Mouse (Mus musculus): ENCODE measurements at regions not wholly inside any gene's neighbourhood (a gene's known extent, or its start where the extent isn't known, plus 50 kb on each side); places are given as distances from the start of the nearest gene placed in this dataset.
A peak's percentile ranks its signal among the peaks of the same experiment; 100 is the strongest.

GRCm38 (mm10) chr1:61263466-61263865, 285.7 kb downstream of the Icos start:
- no peak for DNase-seq (ENCODE audit: low spot score in 2 of 2)

DNA sequence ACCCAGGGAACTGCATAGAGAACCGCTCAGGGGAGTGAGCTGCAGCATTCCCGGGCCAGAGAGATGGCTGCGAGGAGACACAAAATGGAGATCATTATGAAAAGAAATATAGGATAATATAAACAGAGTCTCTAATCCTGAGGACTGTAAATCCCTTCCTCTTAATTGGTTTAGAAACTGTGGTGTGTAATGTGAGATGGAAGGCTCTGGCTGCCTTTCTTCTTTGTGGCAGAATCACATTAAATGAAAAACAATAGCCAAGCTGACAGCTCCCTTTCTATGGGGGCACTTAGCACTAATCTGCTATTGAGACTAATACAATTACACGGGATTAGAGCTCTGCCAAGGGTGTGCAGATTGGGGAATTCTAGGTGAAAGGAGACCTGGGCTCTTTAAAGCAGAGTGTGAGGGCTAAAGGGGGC, 288.0 kb downstream of the Icos start:
- DNase-seq (ENCODE audit: low spot score in 2 of 2), result no peak

GRCm38 (mm10) chr1:61273843-61274242, 296.1 kb downstream of the Icos start:
- no peak for DNase-seq (ENCODE audit: low spot score in 2 of 2)

- DNase-seq (ENCODE audit: low spot score in 2 of 2), result no peak
These were observed 296.5 kb downstream of the Icos start for GRCm38 (mm10) chr1:61274244-61274643.

DNA sequence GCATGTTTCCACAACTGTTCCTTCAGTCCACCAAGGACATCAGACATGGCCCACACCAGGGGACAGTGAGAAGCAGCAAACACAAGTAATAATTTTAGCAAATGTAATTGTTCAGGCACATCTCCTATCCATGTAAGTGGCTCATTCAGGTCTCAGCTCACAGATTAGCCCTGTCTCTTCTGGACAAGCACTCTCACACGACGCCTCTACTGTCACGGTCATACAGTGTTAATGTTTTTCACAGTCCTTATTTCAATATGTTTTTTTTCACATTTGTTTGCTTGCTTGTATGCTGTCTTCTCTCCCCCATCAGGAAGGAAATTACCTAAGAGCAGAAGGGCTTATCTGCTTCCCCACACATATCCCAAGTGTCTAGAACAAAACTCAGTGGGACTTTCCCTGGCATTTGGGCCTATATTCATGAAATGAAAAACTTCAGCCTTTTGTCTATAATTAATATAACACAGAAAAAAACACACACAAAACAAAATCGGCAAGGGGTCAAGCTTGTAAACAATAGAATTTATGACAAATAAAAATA, 299.5 kb downstream of the Icos start:
- DNase-seq (ENCODE audit: low spot score in 2 of 2), result no peak

- no peak for DNase-seq (ENCODE audit: low spot score in 2 of 2)
These were observed 310.5 kb downstream of the Icos start for GRCm38 (mm10) chr1:61288185-61288584.

DNA sequence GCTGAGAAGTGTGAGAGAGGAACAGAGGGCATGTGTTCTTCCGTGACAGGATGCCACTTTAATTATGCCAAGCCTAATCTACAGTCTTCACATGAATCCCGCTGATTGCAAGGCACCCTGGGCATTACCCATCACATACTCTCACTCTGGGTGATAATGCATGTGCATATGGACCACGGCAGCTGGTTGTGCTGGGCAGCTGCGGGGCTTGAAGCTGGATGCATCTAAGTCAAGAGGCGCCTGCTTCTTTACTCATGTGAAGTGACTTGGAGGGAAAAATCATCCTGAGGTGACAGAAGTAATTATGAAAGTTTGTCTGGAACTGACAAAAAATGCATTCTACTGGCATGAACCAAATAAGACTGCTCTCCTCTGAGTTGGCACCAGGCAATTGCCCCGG, 311.2 kb downstream of the Icos start:
- DNase-seq (ENCODE audit: low spot score in 2 of 2), result no peak

- DNase-seq (ENCODE audit: low spot score in 2 of 2), result no peak
These were observed 311.8 kb downstream of the Icos start for GRCm38 (mm10) chr1:61289552-61289951.

GRCm38 (mm10) chr1:61293106-61293505, 315.4 kb downstream of the Icos start:
- DNase-seq (ENCODE audit: low spot score in 2 of 2), result no peak

GRCm38 (mm10) chr1:61295219-61295618, 317.5 kb downstream of the Icos start:
- DNase-seq (ENCODE audit: low spot score in 2 of 2), result no peak

GRCm38 (mm10) chr1:61296831-61297230, 319.1 kb downstream of the Icos start:
- DNase-seq (ENCODE audit: low spot score in 2 of 2), result no peak

DNA sequence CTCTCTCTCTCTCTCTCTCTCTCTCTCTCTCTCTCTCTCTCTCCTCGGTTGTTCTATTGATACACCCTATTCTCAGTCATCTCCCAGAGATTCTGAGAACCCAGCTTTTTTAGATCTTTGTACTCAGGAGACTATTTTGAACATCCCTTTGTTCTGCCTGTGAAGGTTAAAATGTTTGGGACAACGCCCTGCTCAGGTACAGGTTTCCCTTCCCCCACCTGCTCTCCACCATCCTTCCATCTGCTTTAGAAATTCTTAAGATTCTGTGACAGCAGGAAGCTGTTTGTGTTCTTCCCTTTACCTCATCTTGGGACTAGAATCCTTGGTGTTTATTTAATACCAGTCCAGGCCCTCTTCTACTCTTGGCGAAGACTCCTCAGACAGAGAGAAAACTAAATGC, 319.6 kb downstream of the Icos start:
- no peak for DNase-seq (ENCODE audit: low spot score in 2 of 2)

GRCm38 (mm10) chr1:61298064-61298463, 320.3 kb downstream of the Icos start:
- DNase-seq (ENCODE audit: low spot score in 2 of 2), result peak in 1 of 2 experiments; percentile 17

DNA sequence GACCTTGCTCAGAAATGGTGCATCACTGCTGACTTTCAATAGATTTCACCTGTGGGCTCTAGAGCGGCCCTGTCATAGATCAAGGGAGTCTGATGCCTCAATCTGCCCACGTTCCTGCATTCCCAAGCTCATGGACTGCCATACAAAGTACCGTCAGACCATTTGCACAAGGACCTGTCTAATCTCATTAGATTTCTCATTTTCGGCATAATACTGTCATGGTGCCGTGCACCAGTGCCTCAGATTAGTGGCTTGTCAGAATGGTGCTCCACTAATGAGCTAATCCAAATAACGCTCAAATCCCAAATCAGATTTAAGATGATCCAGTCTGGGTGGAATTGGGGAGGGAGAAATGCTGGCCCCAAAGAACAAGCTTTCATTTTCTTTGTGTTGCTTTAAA, 321.1 kb downstream of the Icos start:
- DNase-seq (ENCODE audit: low spot score in 2 of 2), result no peak

- no peak for DNase-seq (ENCODE audit: low spot score in 2 of 2)
These were observed 322.8 kb downstream of the Icos start for GRCm38 (mm10) chr1:61300491-61300890.

DNA sequence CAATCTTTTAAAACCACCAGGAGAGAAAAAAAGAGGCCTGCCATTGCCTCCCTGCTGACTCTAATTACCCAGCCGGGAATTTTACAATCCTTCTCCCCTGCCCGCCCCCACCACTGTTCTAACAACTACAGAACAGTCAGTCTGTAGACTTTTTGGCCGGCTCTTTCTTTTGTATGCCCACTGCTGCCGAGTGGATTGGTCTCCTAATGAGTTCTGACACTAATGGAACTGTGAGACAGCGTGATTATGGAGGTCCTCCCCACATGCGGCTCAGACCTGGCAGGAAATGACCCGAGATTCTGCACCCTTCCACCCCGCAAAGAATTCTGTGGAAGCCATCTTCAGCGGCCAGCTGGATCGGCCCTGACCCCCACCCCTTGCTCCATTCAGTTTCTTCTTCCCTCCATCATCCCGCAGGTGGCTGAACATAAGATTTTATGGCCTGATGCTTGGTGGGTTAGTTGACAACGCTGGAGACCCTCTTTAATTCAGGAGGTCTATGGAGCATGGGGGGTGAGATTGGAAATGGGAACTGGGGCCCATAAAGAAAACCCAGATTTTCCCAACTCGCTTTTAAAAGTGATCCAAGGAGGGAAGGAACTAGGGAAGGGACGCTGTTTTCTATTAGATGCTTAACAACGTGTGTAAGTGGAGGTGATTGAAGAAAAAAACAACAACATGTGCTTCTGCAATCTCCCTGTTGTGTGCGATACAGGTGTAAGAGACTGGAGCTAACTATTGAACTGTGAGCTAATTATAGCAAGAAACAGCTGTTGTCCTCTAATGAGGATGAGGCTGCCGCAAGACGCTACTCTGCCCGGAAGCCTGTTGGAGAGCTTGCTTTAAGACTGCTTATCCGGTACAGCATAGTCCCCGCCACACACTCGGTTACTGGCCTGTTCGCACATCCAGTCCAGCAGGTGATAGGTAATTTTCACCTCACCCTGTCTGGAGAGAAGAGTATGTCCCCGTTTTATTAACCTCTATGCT, 323.6 kb downstream of the Icos start:
- no peak for DNase-seq (ENCODE audit: low spot score in 2 of 2)

GRCm38 (mm10) chr1:61302570-61303071, 324.9 kb downstream of the Icos start:
- DNase-seq (ENCODE audit: low spot score in 2 of 2), result no peak

DNA sequence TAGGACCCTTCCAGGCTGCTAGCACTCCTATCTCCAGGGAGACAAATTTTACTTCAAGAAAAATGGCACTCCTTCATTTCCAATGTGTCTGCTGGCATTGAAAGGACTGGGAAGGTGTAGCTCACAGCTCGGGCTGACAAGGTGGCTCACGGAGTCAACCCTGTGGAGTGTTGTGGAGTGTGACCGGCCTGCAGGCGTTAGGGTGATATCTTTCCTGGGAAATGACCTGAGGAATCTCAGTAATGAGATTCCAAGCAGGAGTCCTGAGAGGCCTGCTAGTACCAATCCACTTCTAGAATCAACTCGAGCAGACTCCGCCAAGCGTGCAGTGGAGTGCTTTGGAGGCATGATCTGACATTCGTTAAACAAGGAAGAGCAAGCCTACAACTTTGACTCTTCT, 328.6 kb downstream of the Icos start:
- DNase-seq (ENCODE audit: low spot score in 2 of 2), result no peak

- DNase-seq (ENCODE audit: low spot score in 2 of 2), result no peak
These were observed 329.1 kb upstream of the Pard3b start for GRCm38 (mm10) chr1:61309563-61309962.

- no peak for DNase-seq (ENCODE audit: low spot score in 2 of 2)
These were observed 328.4 kb upstream of the Pard3b start for GRCm38 (mm10) chr1:61310063-61310760.

DNA sequence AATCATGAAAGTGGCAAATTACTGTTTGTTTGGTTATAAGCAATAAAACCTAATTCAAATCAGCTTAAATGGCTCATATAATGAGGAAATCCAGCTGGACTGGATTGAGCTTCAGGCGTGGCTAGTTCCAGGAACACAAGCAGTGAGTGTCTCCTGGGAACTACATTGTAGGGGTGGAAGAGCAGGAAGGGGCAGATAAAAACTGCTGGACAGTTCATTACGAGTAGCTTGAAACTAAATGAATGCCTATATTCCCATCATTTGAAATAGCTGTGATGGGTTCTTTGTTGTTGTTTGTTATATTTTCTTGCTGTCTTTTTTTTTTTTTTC, 327.9 kb upstream of the Pard3b start:
- DNase-seq (ENCODE audit: low spot score in 2 of 2), result no peak

DNA sequence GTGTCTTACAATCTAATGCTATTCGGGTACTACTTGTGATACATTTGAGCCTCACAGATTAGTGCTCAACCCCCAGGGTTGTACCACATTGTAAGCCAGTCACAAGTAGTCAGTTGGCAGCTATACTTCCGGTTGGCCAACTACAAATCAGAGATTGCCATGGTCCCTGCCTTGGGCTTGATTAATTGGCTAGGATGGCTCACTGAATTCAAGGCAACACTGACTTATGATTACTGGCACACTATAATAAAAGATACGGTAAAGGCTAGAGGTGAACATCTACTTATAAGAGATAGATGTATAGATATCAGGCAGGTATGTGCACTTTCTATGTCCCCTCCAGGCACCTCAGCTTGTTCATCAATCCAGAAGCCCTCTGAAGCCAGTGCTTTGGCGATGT, 325.4 kb upstream of the Pard3b start:
- no peak for DNase-seq (ENCODE audit: low spot score in 2 of 2)

Data from gastrocnemius, adult 8-10 months (tissue).